Comparison of ENCODE assay signal across 20 mouse cellular contexts in genomic region chr4:150013186-150013690, GRCm38 (mm10). TPM values are rescaled to one million over a fixed set of nuclear protein-coding genes. Genes with fewer than 3 reads are reported as not detected.
DNase-seq lines count a peak whose midpoint lies in the region; ATAC-seq and TF ChIP-seq lines count a peak whose summit lies in the region.
"Had no signal": no experiment of that assay in that cellular context is flagged by ENCODE, and none has a peak within 500 bp of the region (broad histone marks: within the 10 kb centered on the region; RNA-seq: fewer than 3 reads in every experiment).

No protein-coding gene starts in this region.

- peaks cover 28% of the 10 kb centered on the region for H3K4me1 ChIP-seq in liver, adult 2 months (ENCODE audit: control insufficient read depth, insufficient read depth, low read length)
- peaks cover 20% of the 10 kb centered on the region for H3K4me1 ChIP-seq in liver, embryonic 11.5 days (replicated peaks; ENCODE audit: control insufficient read depth, insufficient read depth, low read length)
- peaks cover 60% of the 10 kb centered on the region for H3K4me1 ChIP-seq in bone marrow macrophage, adult 2 months (ENCODE audit: control insufficient read depth, insufficient read depth, low read length)

- no peak for TF ChIP-seq POLR2A in liver, adult 2 months (IDR thresholded peaks at IDR 0.05; ENCODE audit: extremely low read depth, insufficient read depth, low read length)
- no peak for TF ChIP-seq POLR2A in bone marrow macrophage, adult 2 months (IDR thresholded peaks at IDR 0.05; ENCODE audit: borderline replicate concordance, low read depth, low read length)

- no peak for ATAC-seq in liver, embryonic 11.5 days (replicated peaks; ENCODE audit: low FRiP score)
- ATAC-seq: forebrain, embryonic 14.5 days had no signal

- WGBS in liver, adult 2 months, result 32% methylated on average over 8 of the region's 8 CpGs
- WGBS in liver, embryonic 11.5 days, result 82% methylated on average over 8 of the region's 8 CpGs
- 89% methylated on average over 6 of the region's 8 CpGs for WGBS in macrophage (ENCODE audit: missing documents)

- H3K36me3 ChIP-seq in liver, adult 2 months (ENCODE audit: control insufficient read depth, insufficient read depth, low read length), result no peaks in the 10 kb centered on the region
- H3K36me3 ChIP-seq in liver, embryonic 11.5 days (ENCODE audit: control insufficient read depth, insufficient read depth, low read length), result no peaks in the 10 kb centered on the region
- H3K36me3 ChIP-seq in macrophage (ENCODE audit: inconsistent target), result no peaks in the 10 kb centered on the region
- H3K36me3 ChIP-seq: embryonic facial prominence, embryonic 15.5 days; forebrain, embryonic 10.5 days; heart, embryonic 13.5 days; hindbrain, embryonic 15.5 days had no signal

- H3K4me2 ChIP-seq in liver, embryonic 11.5 days, result no peak overlapping the region
- H3K4me2 ChIP-seq: embryonic facial prominence, embryonic 15.5 days; heart, embryonic 13.5 days; hindbrain, embryonic 15.5 days had no signal

- no peaks in the 10 kb centered on the region for H3K27me3 ChIP-seq in liver, adult 2 months (ENCODE audit: control insufficient read depth, insufficient read depth, low read length)
- no peaks in the 10 kb centered on the region for H3K27me3 ChIP-seq in liver, embryonic 11.5 days (replicated peaks; ENCODE audit: control insufficient read depth, insufficient read depth, low read length)
- H3K27me3 ChIP-seq: embryonic facial prominence, embryonic 15.5 days; heart, embryonic 13.5 days; hindbrain, embryonic 15.5 days had no signal

- peak overlapping the region; percentile 81 for H3K27ac ChIP-seq in liver, adult 2 months (replicated peaks; ENCODE audit: insufficient read depth, low read depth, low read length)
- H3K27ac ChIP-seq in liver, embryonic 11.5 days (ENCODE audit: low read depth, low read length), result no peak overlapping the region
- H3K27ac ChIP-seq in bone marrow macrophage, adult 2 months (ENCODE audit: insufficient read depth, low read depth, low read length), result peak overlapping the region; percentile 88
- peak overlapping the region; percentile 73 for H3K27ac ChIP-seq in macrophage
- H3K27ac ChIP-seq: forebrain, embryonic 10.5 days; hindbrain, embryonic 15.5 days had no signal

- TF ChIP-seq CTCF in liver, adult 2 months (IDR thresholded peaks at IDR 0.05; ENCODE audit: low read depth, low read length), result no peak
- no peak for TF ChIP-seq CTCF in bone marrow macrophage, adult 2 months (IDR thresholded peaks at IDR 0.05; ENCODE audit: low read depth, low read length)

- no peaks in the 10 kb centered on the region for H3K79me2 ChIP-seq in liver, adult 2 months (ENCODE audit: control insufficient read depth, insufficient read depth, low read length)
- H3K79me2 ChIP-seq in macrophage (ENCODE audit: inconsistent target), result no peaks in the 10 kb centered on the region

- H3K9ac ChIP-seq in liver, adult 2 months (ENCODE audit: low read depth, low read length), result no peak overlapping the region
- no peak overlapping the region for H3K9ac ChIP-seq in liver, embryonic 11.5 days (ENCODE audit: low read depth, low read length)
- H3K9ac ChIP-seq: embryonic facial prominence, embryonic 15.5 days; heart, embryonic 13.5 days; hindbrain, embryonic 15.5 days had no signal

- no peaks in the 10 kb centered on the region for H3K9me3 ChIP-seq in liver, embryonic 11.5 days (ENCODE audit: control insufficient read depth, low read length)
- H3K9me3 ChIP-seq: embryonic facial prominence, embryonic 15.5 days; forebrain, embryonic 10.5 days; heart, embryonic 13.5 days; hindbrain, embryonic 15.5 days had no signal

- H3K4me3 ChIP-seq in liver, adult 2 months (ENCODE audit: insufficient read depth, low read depth, low read length), result no peak overlapping the region
- no peak overlapping the region for H3K4me3 ChIP-seq in liver, embryonic 11.5 days (ENCODE audit: low read depth, low read length)
- H3K4me3 ChIP-seq in bone marrow macrophage, adult 2 months (ENCODE audit: insufficient read depth, low read length), result no peak overlapping the region
- H3K4me3 ChIP-seq in macrophage (ENCODE audit: inconsistent target), result no peak overlapping the region
- H3K4me3 ChIP-seq: embryonic facial prominence, embryonic 15.5 days; erythroblast, embryonic 14.5 days; forebrain, embryonic 10.5 days; heart, embryonic 13.5 days; hindbrain, embryonic 15.5 days had no signal

- DNase-seq in kidney, adult 18-20 months, result peak; percentile 28
- no peak for DNase-seq in kidney, adult 11 months
- peak; percentile 99 for DNase-seq in liver, adult 2 months (ENCODE audit: extremely low read depth, low read depth, low spot score)
- no peak for DNase-seq in liver, embryonic 11.5 days (ENCODE audit: low spot score)
- no peak for DNase-seq in cerebellum, adult 8-10 months
- DNase-seq: adrenal gland, postnatal 10 days; cerebellum, adult 2 months; cerebellum, postnatal 14 days; embryo, embryonic 11 days; gastrocnemius, postnatal 10 days; heart, postnatal 36 days had no signal

RNA-seq across cellular contexts. Expression of gene H6pd, which starts 4.4 kb away (rescaled TPM):
- total RNA-seq in liver, adult 2 months (2014; rRNA removed), result 121 and 187 TPM in 2 replicates
- polyA plus RNA-seq in liver, adult 2 months (2012; rRNA removed), result 183 and 205 TPM in 2 replicates
- polyA plus RNA-seq in liver, embryonic 11.5 days (2014; fragmentation: Nextera tagmentation; extraction: Ambion mirVana), result 9.4 and 9.8 TPM in 2 replicates
- 35.4 and 41.1 TPM in 2 replicates for polyA plus RNA-seq in bone marrow macrophage, adult 2 months (2012; ENCODE audit: insufficient read depth, insufficient read length, missing spikeins)
- total RNA-seq in macrophage (2018; cell fraction: chromatin; rRNA removed), result 10 to 100 TPM in 10 of 26 experiments, 1 to 10 TPM in 16; 1.4 to 23.8 (median 6.3) TPM
- 10 to 100 TPM; 11.4 to 32.2 (median 18.9) TPM for total RNA-seq in macrophage (2018; cell fraction: cytosol; rRNA removed)
- total RNA-seq in macrophage (2018; cell fraction: nucleus; rRNA removed), result 10 to 100 TPM in 25 of 26 experiments, 1 to 10 TPM in 1; 7.6 to 43.4 (median 25.0) TPM
- 19.3 to 30.3 TPM (median 22.0 TPM) in 3 replicates for polyA plus RNA-seq in macrophage (2018)

RNA-seq across cellular contexts. Expression of gene Spsb1, which starts 58.4 kb away (rescaled TPM):
- 0.54 and 0.92 TPM in 2 replicates for total RNA-seq in liver, adult 2 months (2014; rRNA removed)
- 0.91 and 1.3 TPM in 2 replicates for polyA plus RNA-seq in liver, adult 2 months (2012; rRNA removed)
- polyA plus RNA-seq in liver, embryonic 11.5 days (2014; fragmentation: Nextera tagmentation; extraction: Ambion mirVana), result 2.9 and 3.1 TPM in 2 replicates
- polyA plus RNA-seq in bone marrow macrophage, adult 2 months (2012; ENCODE audit: insufficient read depth, insufficient read length, missing spikeins), result 1.2 TPM in 1 of 2 replicates, not detected in the other
- 100 to 1,000 TPM in 1 of 26 experiments, 10 to 100 TPM in 2, 1 to 10 TPM in 12, under 1 TPM in 9, not detected in 2; 0.40 to 117 (median 1.9) TPM for total RNA-seq in macrophage (2018; cell fraction: chromatin; rRNA removed)
- 10 to 100 TPM in 1 of 26 experiments, 1 to 10 TPM in 1, under 1 TPM in 24; 0.14 to 13.2 (median 0.43) TPM for total RNA-seq in macrophage (2018; cell fraction: cytosol; rRNA removed)
- 10 to 100 TPM in 2 of 26 experiments, 1 to 10 TPM in 8, under 1 TPM in 11, not detected in 5; 0.17 to 64.0 (median 0.77) TPM for total RNA-seq in macrophage (2018; cell fraction: nucleus; rRNA removed)
- polyA plus RNA-seq in macrophage (2018), result 0.23 to 1.8 TPM (median 1.5 TPM) in 3 replicates
- total RNA-seq: common myeloid progenitor, adult 5-6 weeks had no signal
- polyA plus RNA-seq: erythroblast, embryonic 14.5 days had no signal

Comparison
In these comparisons a context has a peak if more than half of its experiments do, and no peak if none do; other contexts are left out.
1. DNase-seq: peak in kidney, adult 18-20 months (single experiment) and liver, adult 2 months (single experiment); none in kidney, adult 11 months (single experiment), liver, embryonic 11.5 days (single experiment) and cerebellum, adult 8-10 months (single experiment).